Mouse (Mus musculus) induced T-regulatory cell, adult 2 months (primary cell): ENCODE data around the gene Thoc5.
A peak's percentile ranks its signal among the peaks of the same experiment; 100 is the strongest.

Experiments used
- DNase-seq: peaks from one replicate; pipeline ENCODE4 v3.0.0-alpha.2; 2012; ENCODE audit warnings: low read depth

Thoc5 gene

DNA sequence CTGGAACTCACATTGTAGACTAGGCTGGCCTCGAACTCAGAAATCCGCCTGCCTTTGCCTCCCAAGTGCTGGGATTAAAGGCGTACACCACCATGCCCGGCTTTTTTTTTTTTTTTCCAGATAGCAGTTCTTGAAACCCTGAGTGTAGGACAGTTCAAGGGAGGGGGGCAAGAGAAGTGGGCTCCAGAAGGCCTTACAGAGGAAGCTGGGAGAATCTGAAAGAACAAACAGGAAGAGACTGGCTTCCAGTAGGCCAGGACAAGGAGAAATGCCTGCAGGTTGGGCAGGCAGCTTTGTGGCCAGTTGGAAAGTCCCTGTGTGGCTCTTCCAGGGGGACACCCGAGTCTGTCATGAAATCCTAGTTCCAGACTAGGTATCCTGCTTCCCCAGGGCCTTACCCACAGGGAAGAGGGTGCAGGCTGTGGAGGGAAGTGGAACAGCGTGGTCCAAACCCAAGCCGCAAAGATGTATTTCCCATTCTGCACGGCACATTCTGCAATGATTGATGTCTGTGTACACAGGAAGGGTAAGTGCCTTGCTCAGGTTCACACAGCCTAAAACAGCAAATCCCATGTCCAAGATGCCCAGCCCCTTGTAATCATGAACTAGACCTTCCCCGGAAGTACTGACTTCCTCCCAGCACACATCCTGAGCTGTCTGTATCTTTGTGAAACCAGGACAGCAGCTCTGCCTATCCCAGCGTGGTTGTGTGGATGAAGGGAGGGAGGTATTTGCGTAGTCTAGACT, 79.4 kb downstream of the Thoc5 start:
- no peak for DNase-seq

DNA sequence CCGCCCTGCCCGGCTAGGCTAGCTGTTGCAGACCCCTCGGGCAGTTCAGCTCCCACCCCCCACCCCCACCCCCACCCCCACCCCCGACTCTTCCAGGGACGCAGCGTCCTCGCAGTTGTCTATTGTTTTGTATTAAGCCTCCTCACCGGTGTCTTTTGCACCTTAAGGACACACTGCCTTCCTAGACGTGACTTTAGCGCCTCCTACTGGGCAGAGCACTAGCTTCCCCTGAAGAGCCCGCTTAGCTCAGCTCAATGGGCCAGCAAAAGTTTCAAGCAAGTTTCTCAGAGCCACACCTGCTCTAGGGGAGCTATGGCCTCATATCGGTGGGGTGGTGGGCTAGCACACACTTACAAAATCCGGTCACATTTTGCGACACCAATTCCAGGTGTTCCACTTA, 80.5 kb downstream of the Thoc5 start:
- peak; percentile 90 for DNase-seq
